Mouse (Mus musculus): ENCODE data around the gene Lrrc4.

DNA sequence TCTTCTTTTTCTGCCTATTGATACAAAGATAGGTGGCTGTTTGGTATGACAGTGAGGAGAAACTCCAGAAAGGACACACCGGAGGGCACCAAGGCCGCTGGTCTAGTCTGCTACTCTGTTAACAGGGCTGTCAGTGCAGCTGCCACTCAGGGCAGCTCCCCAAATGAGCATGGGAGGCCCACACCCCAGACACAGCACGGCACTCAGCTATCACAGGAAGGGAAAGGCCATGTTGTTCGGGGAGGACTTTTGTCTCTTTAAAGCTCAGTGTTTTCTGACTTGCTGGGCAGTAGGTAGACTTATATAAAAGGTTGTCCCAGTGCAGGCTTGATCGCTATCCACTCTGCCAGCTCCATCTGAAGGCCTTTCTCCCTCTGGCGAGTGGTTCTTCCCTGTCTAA lies 44.4 kb downstream of the Lrrc4 start:
- TF ChIP-seq MAX (IDR thresholded peaks at IDR 0.05): no peak
- no peak for TF ChIP-seq CTCF (IDR thresholded peaks at IDR 0.05; ENCODE audit: control insufficient read depth, insufficient read depth, insufficient read length)
- TF ChIP-seq FOSL1 (IDR thresholded peaks at IDR 0.05; ENCODE audit: insufficient read depth, low read length, poor library complexity, severe bottlenecking): no peak
- no peak for TF ChIP-seq USF1 (IDR thresholded peaks at IDR 0.05; ENCODE audit: low read depth)
- no peak for TF ChIP-seq CEBPB (IDR thresholded peaks at IDR 0.05; ENCODE audit: low read depth)
- no peak for TF ChIP-seq MYOD1 (IDR thresholded peaks at IDR 0.05; ENCODE audit: control insufficient read depth, insufficient read length, low read depth)
- TF ChIP-seq MYOG (IDR thresholded peaks at IDR 0.05; ENCODE audit: control insufficient read depth, extremely low read depth, insufficient read length): no peak

Data from C2C12 (cell line).